Mouse (Mus musculus) ES-Bruce4 (cell line): Measurements from ENCODE around the gene Myh7. TPM values are rescaled to one million over a fixed set of nuclear protein-coding genes. Genes with fewer than 3 reads are reported as not detected.
"Not testable (repeated sequence)": the region's sequence is repeated elsewhere in the genome, so short reads cannot be mapped to it uniquely, and the experiment has no call there.

Experiments used
- H3K27ac ChIP-seq: 2 replicates; pipeline ENCODE4 v1.5.1; 2012; ENCODE audit warnings: low read length, inconsistent platforms; ENCODE audit not compliant: insufficient read depth
- H3K27me3 ChIP-seq: 2 replicates; pipeline ENCODE4 v1.6.1; 2012; ENCODE audit warnings: mild to moderate bottlenecking, low read length, inconsistent platforms; ENCODE audit not compliant: control insufficient read depth, poor library complexity, insufficient read depth, severe bottlenecking
- H3K36me3 ChIP-seq: 2 replicates; pipeline ENCODE4 v1.6.1; 2012; ENCODE audit warnings: inconsistent platforms, mild to moderate bottlenecking, low read length, moderate library complexity; ENCODE audit not compliant: control insufficient read depth, poor library complexity, insufficient read depth, severe bottlenecking
- H3K4me1 ChIP-seq: one replicate; pipeline ENCODE4 v1.8.1; 2011; ENCODE audit warnings: low read length; ENCODE audit not compliant: control insufficient read depth, insufficient read depth
- H3K4me3 ChIP-seq: 2 replicates; pipeline ENCODE4 v1.5.1; 2011; ENCODE audit warnings: low read depth, mild to moderate bottlenecking, low read length
- H3K9ac ChIP-seq: 2 replicates; pipeline ENCODE4 v1.6.1; 2012; ENCODE audit warnings: low read depth, mild to moderate bottlenecking, inconsistent platforms; ENCODE audit not compliant: poor library complexity, severe bottlenecking
- H3K9me3 ChIP-seq: replicated peaks from 2 replicates; pipeline ENCODE4 v1.6.1; 2012; ENCODE audit warnings: mild to moderate bottlenecking, low read length, inconsistent platforms; ENCODE audit not compliant: control insufficient read depth, poor library complexity, insufficient read depth, severe bottlenecking
- CTCF ChIP-seq: IDR thresholded peaks from one replicate; pipeline ENCODE4 v1.8.1; 2011; ENCODE audit warnings: low read depth, low read length
- EP300 ChIP-seq: IDR thresholded peaks from 2 replicates; pipeline ENCODE4 v1.6.1; 2011; ENCODE audit warnings: low read depth, low read length; ENCODE audit not compliant: insufficient read depth
- POLR2A ChIP-seq: IDR thresholded peaks from one replicate; pipeline ENCODE4 v1.8.1; 2011; ENCODE audit warnings: low read length; ENCODE audit not compliant: insufficient read depth
- polyA plus RNA-seq: library from polyadenylated mRNA; stranded (reverse); fragments of >200 nt; gene quantifications from 2 replicates; pipeline ENCODE4 v1.2.4, GENCODE M21; 2011; ENCODE audit warnings: low read depth; ENCODE audit not compliant: missing spikeins, insufficient read depth, insufficient read length

Gene Myh7
- polyA plus RNA-seq, 1 experiment, result 3.1 TPM

GRCm38 (mm10) chr14:55001938-55002686 lies 7.7 kb upstream of the Myh7 start:
- H3K4me1 ChIP-seq, result peaks cover 3% of the 10 kb centered on the region
- no peaks in the 10 kb centered on the region for H3K27me3 ChIP-seq
- no peak overlapping the region for H3K27ac ChIP-seq
- H3K9ac ChIP-seq, result no peak overlapping the region
- no peaks in the 10 kb centered on the region for H3K36me3 ChIP-seq
- TF ChIP-seq POLR2A (no peak), CTCF (no peak), EP300 (no peak)
- H3K9me3 ChIP-seq, result no peaks in the 10 kb centered on the region
- no peak overlapping the region for H3K4me3 ChIP-seq

GRCm38 (mm10) chr14:55001446-55001845 lies 7.0 kb upstream of the Myh7 start:
- no peak overlapping the region for H3K4me3 ChIP-seq
- no peak for TF ChIP-seq EP300
- TF ChIP-seq CTCF, result peak; percentile 37
- TF ChIP-seq POLR2A, result no peak
- H3K27ac ChIP-seq, result no peak overlapping the region
- no peaks in the 10 kb centered on the region for H3K36me3 ChIP-seq
- no peaks in the 10 kb centered on the region for H3K9me3 ChIP-seq
- H3K9ac ChIP-seq, result no peak overlapping the region
- peaks cover 5% of the 10 kb centered on the region for H3K4me1 ChIP-seq
- H3K27me3 ChIP-seq, result no peaks in the 10 kb centered on the region

- no peaks in the 10 kb centered on the region for H3K9me3 ChIP-seq
- TF ChIP-seq CTCF, result no peak
- H3K27ac ChIP-seq, result no peak overlapping the region
- peaks cover 5% of the 10 kb centered on the region for H3K4me1 ChIP-seq
- H3K4me3 ChIP-seq, result no peak overlapping the region
- H3K36me3 ChIP-seq, result no peaks in the 10 kb centered on the region
- H3K27me3 ChIP-seq, result no peaks in the 10 kb centered on the region
- no peak overlapping the region for H3K9ac ChIP-seq
Observed at GRCm38 (mm10) chr14:55000814-55001213, 6.4 kb upstream of the Myh7 start.

- not testable (repeated sequence) for H3K9me3 ChIP-seq, H3K36me3 ChIP-seq, H3K27ac ChIP-seq, H3K4me1 ChIP-seq, H3K4me3 ChIP-seq, H3K9ac ChIP-seq, H3K27me3 ChIP-seq
Observed at GRCm38 (mm10) chr14:54999868-55000267, 5.4 kb upstream of the Myh7 start.

GRCm38 (mm10) chr14:54998680-54999079 lies 4.3 kb upstream of the Myh7 start:
- Histone ChIP-seq H3K27ac (no peak overlapping the region), H3K4me1 (peaks cover 2% of the 10 kb centered on the region), H3K9ac (no peak overlapping the region), H3K36me3 (no peaks in the 10 kb centered on the region), H3K4me3 (no peak overlapping the region), H3K9me3 (no peaks in the 10 kb centered on the region), H3K27me3 (no peaks in the 10 kb centered on the region)
- TF ChIP-seq CTCF (no peak), EP300 (no peak), POLR2A (no peak)

GRCm38 (mm10) chr14:54997297-54997696 lies 2.9 kb upstream of the Myh7 start:
- H3K9ac ChIP-seq, result no peak overlapping the region
- no peak for TF ChIP-seq POLR2A
- no peak for TF ChIP-seq CTCF
- TF ChIP-seq EP300, result no peak
- H3K4me3 ChIP-seq, result no peak overlapping the region
- H3K9me3 ChIP-seq, result no peaks in the 10 kb centered on the region
- peaks cover 2% of the 10 kb centered on the region for H3K4me1 ChIP-seq
- H3K27me3 ChIP-seq, result no peaks in the 10 kb centered on the region
- H3K36me3 ChIP-seq, result no peaks in the 10 kb centered on the region
- no peak overlapping the region for H3K27ac ChIP-seq
